Mouse (Mus musculus) lung, postnatal 0 days (tissue): Measurements from ENCODE around the gene Itga9.

ENCODE experiments used
- CTCF ChIP-seq: IDR thresholded peaks from 2 replicates; pipeline ENCODE4 v1.5.1; 2016; ENCODE audit warnings: antibody characterized with exemption, mild to moderate bottlenecking
- EP300 ChIP-seq: IDR thresholded peaks from 2 replicates; pipeline ENCODE4 v1.6.1; 2016; ENCODE audit warnings: antibody characterized with exemption, mild to moderate bottlenecking, control low read depth

DNA sequence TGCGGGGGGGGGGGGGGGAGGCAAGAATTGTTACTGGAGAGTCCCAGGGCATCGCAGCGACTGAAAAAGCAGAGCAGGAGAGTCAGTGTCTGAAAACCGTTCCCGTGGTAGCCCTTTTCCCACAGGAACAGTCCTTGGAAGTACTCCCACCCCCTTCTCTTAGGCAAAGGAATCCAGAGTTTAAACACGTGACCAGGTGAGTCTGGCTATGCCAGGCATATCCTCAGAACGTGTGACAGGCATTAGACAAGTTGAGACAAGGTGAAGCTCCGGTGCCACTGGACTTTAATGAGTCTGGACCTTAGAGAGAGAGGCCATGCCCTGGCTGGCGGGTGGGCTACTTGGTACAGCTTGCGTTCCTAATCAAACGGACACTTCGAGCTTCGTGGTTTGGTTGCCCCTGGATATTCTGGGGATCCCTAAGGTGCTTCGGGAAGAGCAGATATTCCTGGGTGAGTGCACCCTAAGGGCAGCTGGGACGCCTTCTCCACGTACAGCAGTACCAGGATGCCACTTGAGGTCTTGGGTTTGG is 318.1 kb downstream of the Itga9 start:
- TF ChIP-seq CTCF (no peak), EP300 (no peak)
